9 mouse cellular contexts compared by ENCODE assay signal in genomic region chrX:103164948-103165605, GRCm38 (mm10). TPM values are rescaled to one million over a fixed set of nuclear protein-coding genes. Genes with fewer than 3 reads are reported as not detected.
A peak's percentile ranks its signal among the peaks of the same experiment; 100 is the strongest.
DNase-seq lines count a peak whose midpoint lies in the region; ATAC-seq and TF ChIP-seq lines count a peak whose summit lies in the region.
"Not testable (repeated sequence)": the region's sequence is repeated elsewhere in the genome, so short reads cannot be mapped to it uniquely, and the experiment has no call there.
"Had no signal": no experiment of that assay in that cellular context is flagged by ENCODE, and none has a peak within 500 bp of the region (broad histone marks: within the 10 kb centered on the region; RNA-seq: fewer than 3 reads in every experiment).

No protein-coding gene starts in this region.

- not testable (repeated sequence) for H3K9me3 ChIP-seq in forebrain, embryonic 10.5 days; heart, embryonic 12.5 days (replicated peaks); hindbrain, embryonic 16.5 days (ENCODE audit: control insufficient read depth, low read length); limb, embryonic 11.5 days (ENCODE audit: control insufficient read depth, low read length); lung, embryonic 15.5 days; midbrain, postnatal 0 days (ENCODE audit: low read length); stomach, postnatal 0 days (ENCODE audit: control insufficient read depth, low read length)

- H3K27ac ChIP-seq in forebrain, embryonic 10.5 days; heart, embryonic 12.5 days (ENCODE audit: poor library complexity, severe bottlenecking); hindbrain, embryonic 16.5 days (ENCODE audit: low read depth, low read length); limb, embryonic 11.5 days (replicated peaks; ENCODE audit: low read depth, low read length); lung, embryonic 15.5 days; midbrain, postnatal 0 days (ENCODE audit: low read depth, low read length); stomach, postnatal 0 days (replicated peaks): not testable (repeated sequence)

- not testable (repeated sequence) for TF ChIP-seq CTCF in midbrain, postnatal 0 days (IDR thresholded peaks at IDR 0.05); stomach, postnatal 0 days (IDR thresholded peaks at IDR 0.05; ENCODE audit: low read depth)

- TF ChIP-seq EP300 in stomach, postnatal 0 days (optimal IDR thresholded peaks at IDR 0.05), result not testable (repeated sequence)

- ATAC-seq in cerebellum, adult (ENCODE audit: insufficient number of reproducible peaks, low FRiP score, low TSS enrichment), result peak; percentile 95
- ATAC-seq in heart, embryonic 12.5 days (ENCODE audit: insufficient number of reproducible peaks, low FRiP score), result peak; percentile 87
- peak; percentile 93 for ATAC-seq in hindbrain, embryonic 16.5 days
- ATAC-seq in limb, embryonic 11.5 days (ENCODE audit: insufficient number of reproducible peaks, low FRiP score, low TSS enrichment, low read depth), result peak; percentile 85; the same call in 1 of the 2 replicates
- peak; percentile 83 for ATAC-seq in lung, embryonic 15.5 days (ENCODE audit: borderline replicate concordance, extremely low read depth, low FRiP score, low TSS enrichment)
- peak; percentile 75 for ATAC-seq in midbrain, postnatal 0 days (ENCODE audit: low FRiP score)
- ATAC-seq in stomach, postnatal 0 days (ENCODE audit: low FRiP score, low TSS enrichment), result peak; percentile 88

- WGBS in forebrain, embryonic 10.5 days, result 47% methylated on average over 48 of the region's 83 CpGs
- 17% methylated on average over 52 of the region's 83 CpGs for WGBS in heart, embryonic 12.5 days
- 15% methylated on average over 20 of the region's 83 CpGs for WGBS in hindbrain, embryonic 16.5 days
- WGBS in limb, embryonic 11.5 days, result 26% methylated on average over 33 of the region's 83 CpGs
- 14% methylated on average over 24 of the region's 83 CpGs for WGBS in lung, embryonic 15.5 days
- 29% methylated on average over 35 of the region's 83 CpGs for WGBS in midbrain, postnatal 0 days
- WGBS in stomach, postnatal 0 days, result 20% methylated on average over 22 of the region's 83 CpGs

- not testable (repeated sequence) for H3K36me3 ChIP-seq in forebrain, embryonic 10.5 days (replicated peaks); heart, embryonic 12.5 days; hindbrain, embryonic 16.5 days (ENCODE audit: control insufficient read depth, insufficient read depth, low read length); limb, embryonic 11.5 days (ENCODE audit: control insufficient read depth, insufficient read depth, low read length); lung, embryonic 15.5 days; midbrain, postnatal 0 days (ENCODE audit: insufficient read depth, low read length); stomach, postnatal 0 days (ENCODE audit: control insufficient read depth, insufficient read depth, low read length)

- H3K9ac ChIP-seq in heart, embryonic 12.5 days; limb, embryonic 11.5 days (ENCODE audit: low read length); lung, embryonic 15.5 days; midbrain, postnatal 0 days (replicated peaks; ENCODE audit: low read length, poor library complexity, severe bottlenecking); stomach, postnatal 0 days (ENCODE audit: low read length): not testable (repeated sequence)
- peak overlapping the region; percentile 51 for H3K9ac ChIP-seq in hindbrain, embryonic 16.5 days (ENCODE audit: low read depth, low read length)

- DNase-seq in forebrain, embryonic 10.5 days (ENCODE audit: extremely low spot score, low spot score); limb, embryonic 11.5 days (ENCODE audit: low spot score); midbrain, postnatal 0 days (ENCODE audit: low spot score); stomach, postnatal 0 days (ENCODE audit: low spot score): not testable (repeated sequence)

- peaks cover 40% of the 10 kb centered on the region for H3K27me3 ChIP-seq in forebrain, embryonic 10.5 days (ENCODE audit: poor library complexity, severe bottlenecking)
- H3K27me3 ChIP-seq in heart, embryonic 12.5 days (replicated peaks), result peaks cover 18% of the 10 kb centered on the region
- not testable (repeated sequence) for H3K27me3 ChIP-seq in hindbrain, embryonic 16.5 days (replicated peaks; ENCODE audit: control insufficient read depth, insufficient read depth, low read length); limb, embryonic 11.5 days (ENCODE audit: control insufficient read depth, insufficient read depth, low read length); lung, embryonic 15.5 days; midbrain, postnatal 0 days (ENCODE audit: insufficient read depth, low read length); stomach, postnatal 0 days (ENCODE audit: control insufficient read depth, insufficient read depth, low read length)

- H3K4me1 ChIP-seq in forebrain, embryonic 10.5 days; heart, embryonic 12.5 days (replicated peaks); hindbrain, embryonic 16.5 days (ENCODE audit: control insufficient read depth, insufficient read depth, low read depth, low read length); limb, embryonic 11.5 days (ENCODE audit: control insufficient read depth, insufficient read depth, low read length); lung, embryonic 15.5 days; midbrain, postnatal 0 days (ENCODE audit: insufficient read depth, low read length); stomach, postnatal 0 days (replicated peaks; ENCODE audit: control insufficient read depth, insufficient read depth): not testable (repeated sequence)

- peak overlapping the region; percentile 44 for H3K4me3 ChIP-seq in forebrain, embryonic 10.5 days
- H3K4me3 ChIP-seq in heart, embryonic 12.5 days, result peak overlapping the region; percentile 38
- H3K4me3 ChIP-seq in hindbrain, embryonic 16.5 days (ENCODE audit: low read length), result peak overlapping the region; percentile 33
- 0 out of 2 replicates have a peak overlapping the region, but pooled peaks have one; percentile 20 for H3K4me3 ChIP-seq in limb, embryonic 11.5 days (ENCODE audit: low read depth, low read length)
- peak overlapping the region; percentile 33 for H3K4me3 ChIP-seq in lung, embryonic 15.5 days
- H3K4me3 ChIP-seq in midbrain, postnatal 0 days (ENCODE audit: low read depth, low read length), result peak overlapping the region; percentile 27
- not testable (repeated sequence) for H3K4me3 ChIP-seq in stomach, postnatal 0 days (ENCODE audit: low read depth, low read length)

- peak overlapping the region; percentile 58 for H3K4me2 ChIP-seq in heart, embryonic 12.5 days
- H3K4me2 ChIP-seq in hindbrain, embryonic 16.5 days (ENCODE audit: low read length), result peak overlapping the region; percentile 47
- H3K4me2 ChIP-seq in limb, embryonic 11.5 days (ENCODE audit: low read depth, severe bottlenecking), result not testable (repeated sequence)
- peak overlapping the region; percentile 49 for H3K4me2 ChIP-seq in lung, embryonic 15.5 days
- peak overlapping the region; percentile 30; the same call in 1 of the 2 replicates for H3K4me2 ChIP-seq in midbrain, postnatal 0 days (ENCODE audit: low read depth, low read length, poor library complexity, severe bottlenecking)
- peak overlapping the region; percentile 31; the same call in 1 of the 2 replicates for H3K4me2 ChIP-seq in stomach, postnatal 0 days (replicated peaks; ENCODE audit: low read depth)

RNA-seq across cellular contexts. Expression of gene Nap1l2, which starts 21.4 kb away (rescaled TPM):
- 5.9 and 7.6 TPM in 2 replicates for polyA plus RNA-seq in forebrain, embryonic 10.5 days (2016; fragmentation: Nextera tagmentation; extraction: Ambion mirVana)
- 1.3 and 1.6 TPM in 2 replicates for polyA plus RNA-seq in heart, embryonic 12.5 days (2016; fragmentation: Nextera tagmentation; extraction: Ambion mirVana)
- polyA plus RNA-seq in hindbrain, embryonic 16.5 days (2015; fragmentation: Nextera tagmentation; extraction: Ambion mirVana), result 103 and 119 TPM in 2 replicates
- polyA plus RNA-seq in limb, embryonic 11.5 days (2014; fragmentation: Nextera tagmentation; extraction: Ambion mirVana), result 3.1 TPM in 2 replicates
- polyA plus RNA-seq in lung, embryonic 15.5 days (2015; fragmentation: Nextera tagmentation; extraction: Ambion mirVana), result 0.85 and 1.0 TPM in 2 replicates
- 45.0 and 62.6 TPM in 2 replicates for total RNA-seq in midbrain, postnatal 0 days (2014; rRNA removed)
- polyA plus RNA-seq in midbrain, postnatal 0 days (2015; fragmentation: Nextera tagmentation; extraction: Ambion mirVana), result 94.0 and 96.5 TPM in 2 replicates
- polyA plus RNA-seq in stomach, postnatal 0 days (2015; fragmentation: Nextera tagmentation; extraction: Ambion mirVana), result 1.4 TPM in 2 replicates
- total RNA-seq: heart, adult 2 months had no signal
- polyA plus RNA-seq: heart, adult 2 months had no signal

Comparison
In these comparisons a context has a peak if more than half of its experiments do, and no peak if none do; other contexts are left out.
1. RNA of gene Nap1l2, which starts 21.4 kb away (polyA plus RNA-seq): 103 to 119 TPM in hindbrain, embryonic 16.5 days and 94.0 to 96.5 TPM in midbrain, postnatal 0 days; 5.9 to 7.6 TPM in forebrain, embryonic 10.5 days, 3.1 TPM in limb, embryonic 11.5 days, 1.4 TPM in stomach, postnatal 0 days, 1.3 to 1.6 TPM in heart, embryonic 12.5 days and 0.85 to 1.0 TPM in lung, embryonic 15.5 days; every median in the first group is over 10 times any median in the second.
2. Peak in every context shown above with its lines, with median percentiles within 50 percentile points of each other: ATAC-seq.